Mouse (Mus musculus) intestine, postnatal 0 days (tissue): Measurements from ENCODE around the gene Stk38. TPM values are rescaled to one million over a fixed set of nuclear protein-coding genes. Genes with fewer than 3 reads are reported as not detected.

Experiments
- ATAC-seq: fragments of 200-750 bp; cut with Nextera tagmentation; 2 replicates; pipeline ENCODE4 v1.8.0; 2017; ENCODE audit warnings: mild to moderate bottlenecking, moderate TSS enrichment, moderate library complexity
- H3K27ac ChIP-seq: fragments of 300-500 bp; sonication (generic); 2 replicates; pipeline ENCODE4 v1.5.1; 2014; ENCODE audit warnings: mild to moderate bottlenecking, low read depth, low read length, moderate library complexity
- H3K27me3 ChIP-seq: fragments of 300-500 bp; sonication (generic); replicated peaks from 2 replicates; pipeline ENCODE4 v1.6.1; 2014; ENCODE audit warnings: low read length, mixed read lengths; ENCODE audit not compliant: control insufficient read depth, insufficient read depth
- H3K36me3 ChIP-seq: fragments of 300-500 bp; sonication (generic); 2 replicates; pipeline ENCODE4 v1.6.1; 2014; ENCODE audit warnings: mild to moderate bottlenecking, moderate library complexity; ENCODE audit not compliant: control insufficient read depth, insufficient read depth
- H3K4me1 ChIP-seq: fragments of 300-500 bp; sonication (generic); replicated peaks from 2 replicates; pipeline ENCODE4 v1.6.1; 2014; ENCODE audit warnings: antibody characterized with exemption, low read length, mixed read lengths; ENCODE audit not compliant: control insufficient read depth, insufficient read depth
- H3K4me2 ChIP-seq: fragments of 300-500 bp; sonication (generic); replicated peaks from 2 replicates; pipeline ENCODE4 v1.6.1; 2014; ENCODE audit warnings: low read depth, mild to moderate bottlenecking, moderate library complexity
- H3K4me3 ChIP-seq: fragments of 300-500 bp; sonication (generic); 2 replicates; pipeline ENCODE4 v1.5.1; 2014; ENCODE audit warnings: low read depth, low read length
- H3K9ac ChIP-seq: fragments of 300-500 bp; sonication (generic); 2 replicates; pipeline ENCODE4 v1.6.1; 2014; ENCODE audit warnings: mild to moderate bottlenecking, low read depth, low read length
- H3K9me3 ChIP-seq: fragments of 300-500 bp; sonication (generic); 2 replicates; pipeline ENCODE4 v1.6.1; 2016; ENCODE audit warnings: mixed run types; ENCODE audit not compliant: control insufficient read depth
- CTCF ChIP-seq: sonication (generic); IDR thresholded peaks from 2 replicates; pipeline ENCODE4 v1.5.1; 2016; ENCODE audit warnings: low read depth, mild to moderate bottlenecking, control low read depth, antibody characterized with exemption, moderate library complexity
- WGBS: fragments of 180-500 bp; shearing (Covaris S2); extraction: QIAGEN DNeasy Blood & Tissue Kit; methylation state at CpG from one replicate; pipeline ENCODE4 v1.1.7; 2014; 5-methylcytosine and 5-hydroxymethylcytosine counted together
- polyA plus RNA-seq: library from polyadenylated mRNA; unstranded; fragments of >200 nt; fragmentation: Nextera tagmentation; extraction: Ambion mirVana; gene quantifications from 2 replicates; pipeline ENCODE4 v1.2.1, GENCODE M21; 2015

Stk38 gene
- polyA plus RNA-seq, 1 experiment from 2014 or later = 51.5 TPM

GRCm38 (mm10) chr17:28948661-28949060, 59.1 kb downstream of the Stk38 start:
- no peaks in the 10 kb centered on the region for H3K27me3 ChIP-seq
- H3K36me3 ChIP-seq = no peaks in the 10 kb centered on the region
- no peak overlapping the region for H3K4me2 ChIP-seq
- no peaks in the 10 kb centered on the region for H3K9me3 ChIP-seq
- ATAC-seq = no peak
- H3K27ac ChIP-seq = no peak overlapping the region
- H3K4me3 ChIP-seq = no peak overlapping the region
- WGBS = 68% methylated on average over 4 of the region's 4 CpGs
- H3K4me1 ChIP-seq = no peaks in the 10 kb centered on the region
- H3K9ac ChIP-seq = no peak overlapping the region
- no peak for TF ChIP-seq CTCF

GRCm38 (mm10) chr17:28947011-28947939, 60.5 kb downstream of the Stk38 start:
- no peak for ATAC-seq
- Histone ChIP-seq H3K4me3 (no peak overlapping the region), H3K27ac (no peak overlapping the region), H3K27me3 (no peaks in the 10 kb centered on the region), H3K9ac (no peak overlapping the region), H3K36me3 (no peaks in the 10 kb centered on the region), H3K4me2 (no peak overlapping the region), H3K9me3 (no peaks in the 10 kb centered on the region), H3K4me1 (no peaks in the 10 kb centered on the region)
- TF ChIP-seq CTCF = no peak
- 92% methylated on average over 19 of the region's 19 CpGs for WGBS

GRCm38 (mm10) chr17:28944481-28944880, 63.3 kb downstream of the Stk38 start:
- H3K4me2 ChIP-seq = no peak overlapping the region

GRCm38 (mm10) chr17:28943740-28944139, 64.1 kb downstream of the Stk38 start, which contains the start of gene Pxt1:
Gene Pxt1, minus strand, starts transcription at chr17:28943840.
- no peak within 1 kb of the TSS for H3K4me2 ChIP-seq
- no peak within 1 kb of the TSS for H3K9ac ChIP-seq
- TF ChIP-seq CTCF = no peak
- no peak for ATAC-seq
- no peaks in the 10 kb centered on the region for H3K9me3 ChIP-seq
- H3K27ac ChIP-seq = no peak within 1 kb of the TSS
- H3K4me3 ChIP-seq = no peak within 1 kb of the TSS
- no peaks in the 10 kb centered on the region for H3K27me3 ChIP-seq
- 83% methylated on average over 7 of the region's 7 CpGs for WGBS
- H3K36me3 ChIP-seq = no peaks in the 10 kb centered on the region
- no peaks in the 10 kb centered on the region for H3K4me1 ChIP-seq

More at GRCm38 (mm10) chr17:28944481-28944880, 63.3 kb downstream of the Stk38 start:
- WGBS = 85% methylated on average over 7 of the region's 7 CpGs
- Histone ChIP-seq H3K4me1 (no peaks in the 10 kb centered on the region), H3K27ac (no peak overlapping the region), H3K4me3 (no peak overlapping the region), H3K9me3 (no peaks in the 10 kb centered on the region), H3K27me3 (no peaks in the 10 kb centered on the region), H3K9ac (no peak overlapping the region), H3K36me3 (no peaks in the 10 kb centered on the region)
- TF ChIP-seq CTCF = no peak
- ATAC-seq = no peak

- Histone ChIP-seq H3K9me3 (no peaks in the 10 kb centered on the region), H3K4me1 (no peaks in the 10 kb centered on the region), H3K27ac (no peak overlapping the region), H3K4me2 (no peak overlapping the region), H3K36me3 (no peaks in the 10 kb centered on the region), H3K4me3 (no peak overlapping the region), H3K9ac (no peak overlapping the region), H3K27me3 (no peaks in the 10 kb centered on the region)
- ATAC-seq = no peak
- WGBS = 81% methylated on average over 10 of the region's 11 CpGs
- TF ChIP-seq CTCF = no peak
Measured at GRCm38 (mm10) chr17:28942101-28942500, 65.7 kb downstream of the Stk38 start.

- Histone ChIP-seq H3K9ac (no peak overlapping the region), H3K27ac (no peak overlapping the region), H3K4me2 (no peak overlapping the region), H3K36me3 (no peaks in the 10 kb centered on the region), H3K4me3 (no peak overlapping the region), H3K27me3 (no peaks in the 10 kb centered on the region), H3K9me3 (no peaks in the 10 kb centered on the region), H3K4me1 (no peaks in the 10 kb centered on the region)
- ATAC-seq = no peak; the same call in 1 of the 2 replicates
- no peak for TF ChIP-seq CTCF
- 89% methylated on average over 25 of the region's 25 CpGs for WGBS
Measured at GRCm38 (mm10) chr17:28940776-28941555, 66.8 kb downstream of the Stk38 start.
